Mouse (Mus musculus) liver, embryonic 14.5 days (tissue): Measurements from ENCODE around the gene Nudt22.

Source experiments
- CTCF ChIP-seq: IDR thresholded peaks from 2 replicates; pipeline ENCODE4 v1.5.1; 2016; ENCODE audit warnings: antibody characterized with exemption, low read depth, control low read depth
- EP300 ChIP-seq: IDR thresholded peaks from 2 replicates; pipeline ENCODE4 v1.6.1; 2016; ENCODE audit warnings: antibody characterized with exemption, low read depth

- TF ChIP-seq CTCF: no peak
- TF ChIP-seq EP300: no peak
These were observed 45.2 kb downstream of the Nudt22 start for GRCm38 (mm10) chr19:6950613-6951153.
